Mouse (Mus musculus): Measurements from ENCODE around the gene Sppl2c. TPM values are rescaled to one million over a fixed set of nuclear protein-coding genes. Genes with fewer than 3 reads are reported as not detected.
"Not testable (repeated sequence)": the region's sequence is repeated elsewhere in the genome, so short reads cannot be mapped to it uniquely, and the experiment has no call there.

Gene Sppl2c
- total RNA-seq, 1 experiment: not detected

DNA sequence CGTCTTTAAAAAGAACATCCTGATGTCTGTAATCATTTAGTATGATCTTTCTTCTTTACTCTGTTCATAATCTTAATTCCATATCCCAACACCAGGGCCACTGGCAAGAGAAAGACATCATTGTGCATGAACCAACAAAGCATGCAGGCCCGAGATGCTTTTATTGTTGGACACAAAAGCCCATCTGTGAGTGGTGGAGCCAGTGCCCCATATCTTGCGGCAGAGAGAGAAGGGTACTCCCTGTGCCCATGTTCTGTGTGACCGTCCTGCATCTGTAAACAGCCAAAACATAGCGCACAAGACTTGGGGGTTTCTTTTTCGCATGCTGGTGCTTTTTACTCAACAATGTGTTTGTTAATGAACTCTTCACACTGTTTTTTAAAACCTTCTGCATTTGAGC lies 25.1 kb downstream of the Sppl2c start:
- Histone ChIP-seq H3K9ac (ENCODE audit: insufficient read depth, low read depth, low read length, poor library complexity, severe bottlenecking) (no peak overlapping the region), H3K36me3 (ENCODE audit: control insufficient read depth, insufficient read depth, low read length, poor library complexity, severe bottlenecking) (no peaks in the 10 kb centered on the region), H3K27ac (ENCODE audit: insufficient read depth, low read depth, low read length, poor library complexity, severe bottlenecking) (no peak overlapping the region), H3K9me3 (ENCODE audit: control insufficient read depth, insufficient read depth, low read depth, low read length) (no peaks in the 10 kb centered on the region), H3K4me1 (ENCODE audit: control insufficient read depth in 2 of 2, insufficient read depth in 2 of 2, low read length in 2 of 2, poor library complexity in 1 of 2) (no peaks in the 10 kb centered on the region), H3K4me3 (ENCODE audit: insufficient read depth in 1 of 2, low read depth in 1 of 2, low read length in 2 of 2, poor library complexity in 1 of 2, severe bottlenecking in 1 of 2) (no peak overlapping the region)
- DNase-seq (ENCODE audit: low read depth, low spot score): no peak
- in situ Hi-C loops (cut with MboI; ENCODE audit: low sequenced_read_pairs in 2 of 2, unreplicated experiment in 2 of 2): no loop called here
- TF ChIP-seq ZNF384 (IDR thresholded peaks at IDR 0.05; ENCODE audit: low read depth, low read length) (no peak), CHD2 (IDR thresholded peaks at IDR 0.05; ENCODE audit: low read depth, low read length) (no peak), MAFK (IDR thresholded peaks at IDR 0.05; ENCODE audit: insufficient read depth, low read depth, low read length) (no peak), HCFC1 (IDR thresholded peaks at IDR 0.05; ENCODE audit: borderline replicate concordance, insufficient read depth, low read length) (no peak), ZC3H11A (IDR thresholded peaks at IDR 0.05; ENCODE audit: borderline replicate concordance, low read depth, low read length) (no peak)

DNA sequence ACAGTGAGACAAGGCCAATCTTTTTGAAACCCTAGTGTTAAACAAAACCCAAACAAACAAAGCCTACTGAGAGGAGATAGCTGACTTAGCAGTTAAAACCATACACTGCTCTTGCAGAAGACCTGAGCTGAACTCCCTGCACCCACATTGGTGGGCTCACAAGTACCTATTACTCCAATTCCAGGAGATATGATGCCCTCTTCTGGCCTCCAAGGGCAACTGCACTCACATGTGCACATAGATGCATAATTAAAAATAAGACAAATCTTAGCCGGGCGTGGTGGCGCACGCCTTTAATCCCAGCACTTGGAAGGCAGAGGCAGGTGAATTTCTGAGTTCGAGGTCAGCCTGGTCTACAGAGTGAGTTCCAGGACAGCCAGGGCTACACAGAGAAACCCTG lies 28.0 kb downstream of the Sppl2c start:
- in situ Hi-C loops (cut with MboI; ENCODE audit: low sequenced_read_pairs in 2 of 2, unreplicated experiment in 2 of 2); H3K4me3 ChIP-seq (ENCODE audit: insufficient read depth in 1 of 2, low read depth in 1 of 2, low read length in 2 of 2, poor library complexity in 1 of 2, severe bottlenecking in 1 of 2); H3K36me3 ChIP-seq (ENCODE audit: control insufficient read depth, insufficient read depth, low read length, poor library complexity, severe bottlenecking); H3K9me3 ChIP-seq (ENCODE audit: control insufficient read depth, insufficient read depth, low read depth, low read length); H3K27ac ChIP-seq (ENCODE audit: insufficient read depth, low read depth, low read length, poor library complexity, severe bottlenecking); H3K9ac ChIP-seq (ENCODE audit: insufficient read depth, low read depth, low read length, poor library complexity, severe bottlenecking); DNase-seq (ENCODE audit: low read depth, low spot score); H3K4me1 ChIP-seq (ENCODE audit: control insufficient read depth in 2 of 2, insufficient read depth in 2 of 2, low read length in 2 of 2, poor library complexity in 1 of 2): not testable (repeated sequence)
- TF ChIP-seq ZC3H11A (IDR thresholded peaks at IDR 0.05; ENCODE audit: borderline replicate concordance, low read depth, low read length): 0 out of 2 replicates have a peak, but pooled peaks have one; percentile 9

DNA sequence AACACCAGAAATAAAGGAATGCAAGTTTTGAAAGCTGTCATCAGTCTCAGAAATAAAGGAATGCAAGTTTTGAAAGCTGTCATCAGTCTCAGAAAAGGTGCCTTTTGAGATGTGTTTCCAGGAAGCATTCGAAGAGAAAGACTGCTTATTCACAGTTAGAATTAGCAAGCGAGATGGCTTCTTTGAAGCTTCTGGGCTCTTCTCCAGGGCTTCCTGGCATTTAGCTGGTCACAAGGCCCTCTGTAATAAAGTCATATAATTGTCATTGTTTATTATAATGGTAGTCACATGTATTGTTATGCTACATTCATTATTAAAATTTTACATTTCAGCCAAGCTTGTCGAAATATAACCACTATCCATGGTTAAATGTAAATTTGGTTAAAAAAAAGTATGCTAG lies 31.9 kb downstream of the Sppl2c start:
- DNase-seq (ENCODE audit: low read depth, low spot score): no peak
- H3K4me1 ChIP-seq (ENCODE audit: control insufficient read depth in 2 of 2, insufficient read depth in 2 of 2, low read length in 2 of 2, poor library complexity in 1 of 2): no peaks in the 10 kb centered on the region
- H3K36me3 ChIP-seq (ENCODE audit: control insufficient read depth, insufficient read depth, low read length, poor library complexity, severe bottlenecking): no peaks in the 10 kb centered on the region
- no peak overlapping the region for H3K27ac ChIP-seq (ENCODE audit: insufficient read depth, low read depth, low read length, poor library complexity, severe bottlenecking)
- H3K9me3 ChIP-seq (ENCODE audit: control insufficient read depth, insufficient read depth, low read depth, low read length): no peaks in the 10 kb centered on the region
- no peak overlapping the region for H3K9ac ChIP-seq (ENCODE audit: insufficient read depth, low read depth, low read length, poor library complexity, severe bottlenecking)
- H3K4me3 ChIP-seq (ENCODE audit: insufficient read depth in 1 of 2, low read depth in 1 of 2, low read length in 2 of 2, poor library complexity in 1 of 2, severe bottlenecking in 1 of 2): no peak overlapping the region
- in situ Hi-C loops (cut with MboI; ENCODE audit: low sequenced_read_pairs in 2 of 2, unreplicated experiment in 2 of 2): no loop called here
- TF ChIP-seq ZC3H11A (IDR thresholded peaks at IDR 0.05; ENCODE audit: borderline replicate concordance, low read depth, low read length): no peak
- no peak for TF ChIP-seq HCFC1 (IDR thresholded peaks at IDR 0.05; ENCODE audit: borderline replicate concordance, insufficient read depth, low read length)
- no peak for TF ChIP-seq ZNF384 (IDR thresholded peaks at IDR 0.05; ENCODE audit: low read depth, low read length)
- no peak for TF ChIP-seq CHD2 (IDR thresholded peaks at IDR 0.05; ENCODE audit: low read depth, low read length)
- TF ChIP-seq MAFK (IDR thresholded peaks at IDR 0.05; ENCODE audit: insufficient read depth, low read depth, low read length): no peak

DNA sequence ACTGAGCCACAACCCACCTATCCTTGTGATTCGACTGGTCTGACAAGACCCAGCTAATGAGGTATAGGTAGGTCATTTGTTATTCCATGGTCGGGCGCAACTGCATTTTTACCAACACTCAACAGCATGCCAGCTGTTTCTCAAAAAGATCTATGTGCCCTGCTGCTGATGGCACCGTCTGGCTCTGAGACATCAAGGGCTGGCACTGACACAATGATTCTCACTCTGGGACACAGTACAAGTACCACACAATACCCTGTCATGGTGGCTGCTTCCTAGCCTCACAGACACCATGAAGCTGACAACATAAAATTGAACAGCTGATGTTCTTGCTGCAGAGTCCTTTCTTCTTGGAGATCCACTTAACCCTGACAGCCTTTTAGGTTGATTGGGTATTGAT lies 34.2 kb downstream of the Sppl2c start:
- Histone ChIP-seq H3K9me3 (ENCODE audit: control insufficient read depth, insufficient read depth, low read depth, low read length) (no peaks in the 10 kb centered on the region), H3K27ac (ENCODE audit: insufficient read depth, low read depth, low read length, poor library complexity, severe bottlenecking) (no peak overlapping the region), H3K9ac (ENCODE audit: insufficient read depth, low read depth, low read length, poor library complexity, severe bottlenecking) (no peak overlapping the region), H3K4me1 (ENCODE audit: control insufficient read depth in 2 of 2, insufficient read depth in 2 of 2, low read length in 2 of 2, poor library complexity in 1 of 2) (peaks cover 0 to 3% of the 10 kb centered on the region in 2 experiments; a peak in 1 of 4 replicates), H3K36me3 (ENCODE audit: control insufficient read depth, insufficient read depth, low read length, poor library complexity, severe bottlenecking) (no peaks in the 10 kb centered on the region), H3K4me3 (ENCODE audit: insufficient read depth in 1 of 2, low read depth in 1 of 2, low read length in 2 of 2, poor library complexity in 1 of 2, severe bottlenecking in 1 of 2) (no peak overlapping the region)
- TF ChIP-seq MAFK (IDR thresholded peaks at IDR 0.05; ENCODE audit: insufficient read depth, low read depth, low read length): no peak
- TF ChIP-seq HCFC1 (IDR thresholded peaks at IDR 0.05; ENCODE audit: borderline replicate concordance, insufficient read depth, low read length): no peak
- no peak for TF ChIP-seq CHD2 (IDR thresholded peaks at IDR 0.05; ENCODE audit: low read depth, low read length)
- TF ChIP-seq ZNF384 (IDR thresholded peaks at IDR 0.05; ENCODE audit: low read depth, low read length): no peak
- TF ChIP-seq ZC3H11A (IDR thresholded peaks at IDR 0.05; ENCODE audit: borderline replicate concordance, low read depth, low read length): no peak
- in situ Hi-C loops (cut with MboI; ENCODE audit: low sequenced_read_pairs in 2 of 2, unreplicated experiment in 2 of 2): no loop called here
- DNase-seq (ENCODE audit: low read depth, low spot score): no peak

DNA sequence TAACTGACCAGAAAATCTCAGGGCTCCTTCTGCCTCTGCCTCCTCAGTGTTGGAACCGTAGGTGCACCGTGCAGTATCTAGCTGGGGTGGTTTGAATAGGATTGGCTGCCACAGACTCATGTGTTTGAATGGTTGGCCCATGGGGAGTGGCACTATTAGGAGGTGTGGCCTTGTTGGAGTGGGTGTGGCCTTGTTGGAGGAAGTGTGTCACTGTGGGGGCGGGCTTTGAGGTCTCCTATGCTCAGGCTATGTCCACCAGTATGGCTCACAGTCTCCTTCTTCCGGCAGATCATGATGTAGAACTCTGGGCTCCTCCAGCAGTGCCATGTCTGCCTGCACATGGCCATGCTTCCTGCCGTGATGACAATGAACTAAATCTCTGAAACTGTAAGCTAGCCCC lies 35.6 kb downstream of the Sppl2c start:
- Histone ChIP-seq H3K4me3 (ENCODE audit: insufficient read depth in 1 of 2, low read depth in 1 of 2, low read length in 2 of 2, poor library complexity in 1 of 2, severe bottlenecking in 1 of 2) (no peak overlapping the region), H3K9me3 (ENCODE audit: control insufficient read depth, insufficient read depth, low read depth, low read length) (no peaks in the 10 kb centered on the region), H3K4me1 (ENCODE audit: control insufficient read depth in 2 of 2, insufficient read depth in 2 of 2, low read length in 2 of 2, poor library complexity in 1 of 2) (peaks cover 0 to 3% of the 10 kb centered on the region in 2 experiments; a peak in 1 of 4 replicates), H3K9ac (ENCODE audit: insufficient read depth, low read depth, low read length, poor library complexity, severe bottlenecking) (no peak overlapping the region), H3K27ac (ENCODE audit: insufficient read depth, low read depth, low read length, poor library complexity, severe bottlenecking) (no peak overlapping the region), H3K36me3 (ENCODE audit: control insufficient read depth, insufficient read depth, low read length, poor library complexity, severe bottlenecking) (no peaks in the 10 kb centered on the region)
- DNase-seq (ENCODE audit: low read depth, low spot score): no peak
- TF ChIP-seq CHD2 (IDR thresholded peaks at IDR 0.05; ENCODE audit: low read depth, low read length): no peak
- no peak for TF ChIP-seq ZNF384 (IDR thresholded peaks at IDR 0.05; ENCODE audit: low read depth, low read length)
- no peak for TF ChIP-seq HCFC1 (IDR thresholded peaks at IDR 0.05; ENCODE audit: borderline replicate concordance, insufficient read depth, low read length)
- no peak for TF ChIP-seq MAFK (IDR thresholded peaks at IDR 0.05; ENCODE audit: insufficient read depth, low read depth, low read length)
- no peak for TF ChIP-seq ZC3H11A (IDR thresholded peaks at IDR 0.05; ENCODE audit: borderline replicate concordance, low read depth, low read length)
- in situ Hi-C loops (cut with MboI; ENCODE audit: low sequenced_read_pairs in 2 of 2, unreplicated experiment in 2 of 2): no loop called here
